Mouse (Mus musculus): ENCODE data around the gene Btbd35f21. TPM values are rescaled to one million over a fixed set of nuclear protein-coding genes. Genes with fewer than 3 reads are reported as not detected.
"Not testable (repeated sequence)": the region's sequence is repeated elsewhere in the genome, so short reads cannot be mapped to it uniquely, and the experiment has no call there.

Btbd35f21 gene
- total RNA-seq (2021) = not detected
- long read RNA-seq, experiment 1 = 0 reads
- long read RNA-seq, experiment 2 = 0 reads

DNA sequence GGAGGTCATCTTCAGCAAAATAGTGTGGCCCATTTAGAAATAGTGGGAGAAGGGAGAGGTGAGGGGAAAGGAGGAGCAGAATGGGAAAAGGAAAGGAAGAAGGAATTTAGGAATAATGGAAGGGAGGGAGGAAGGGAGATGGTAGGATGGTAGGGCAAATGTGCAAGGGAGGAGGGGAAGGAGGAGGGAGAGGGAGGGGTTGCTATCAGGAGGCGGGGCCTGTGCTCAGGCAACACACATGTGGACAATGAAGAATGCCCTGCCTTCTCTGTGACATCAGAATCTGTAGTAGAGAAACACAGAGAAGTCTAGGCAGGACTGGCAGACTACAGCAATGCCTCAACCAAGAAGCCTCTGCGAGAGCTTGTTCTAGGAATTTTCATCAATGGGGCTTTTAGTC is at the start of gene Btbd35f21:
Gene Btbd35f21, plus strand, starts transcription at position 301 of the 400 bp plus-strand sequence.
- H3K27ac ChIP-seq; H3K4me3 ChIP-seq; DNase-seq (ENCODE audit: low spot score in 2 of 2): not testable (repeated sequence)

Other genes with a start within 250 kb of the Btbd35f21 start
- not detected for gene Btbd35f1, start 166.1 kb upstream of the Btbd35f21 start, total RNA-seq (2021)
- gene Gm5926, start 75.4 kb upstream of the Btbd35f21 start, total RNA-seq (2021) = not detected
- gene Btbd35f30, start 168.5 kb downstream of the Btbd35f21 start, total RNA-seq (2021) = not detected
- not detected for gene Gm21789, start 215.7 kb downstream of the Btbd35f21 start, total RNA-seq (2021)
- not detected for gene Btbd35f5, start 247.8 kb downstream of the Btbd35f21 start, total RNA-seq (2021)

All from layer of hippocampus, adult 2 months (tissue).